Mouse (Mus musculus) kidney, postnatal 0 days (tissue): ENCODE results near the gene Hist2h2ab. TPM values are rescaled to one million over a fixed set of nuclear protein-coding genes. Genes with fewer than 3 reads are reported as not detected.

Experiments
- ATAC-seq: fragments of 200-750 bp; cut with Nextera tagmentation; replicated peaks from 2 replicates; pipeline ENCODE4 v1.8.0; 2017; ENCODE audit warnings: low read depth, moderate number of reproducible peaks, moderate TSS enrichment, moderate library complexity; ENCODE audit not compliant: low FRiP score
- DNase-seq: peaks from one replicate; pipeline ENCODE4 v3.0.0-alpha.2; 2016; ENCODE audit warnings: low spot score
- H3K27ac ChIP-seq: fragments of 300-500 bp; sonication (generic); 2 replicates; pipeline ENCODE4 v1.5.1; 2014; ENCODE audit warnings: mild to moderate bottlenecking
- H3K27me3 ChIP-seq: fragments of 300-500 bp; sonication (generic); 2 replicates; pipeline ENCODE4 v1.6.1; 2014; ENCODE audit warnings: low read length, mixed read lengths; ENCODE audit not compliant: insufficient read depth
- H3K36me3 ChIP-seq: fragments of 300-500 bp; sonication (generic); 2 replicates; pipeline ENCODE4 v1.6.1; 2014; ENCODE audit warnings: low read length, mixed read lengths; ENCODE audit not compliant: insufficient read depth
- H3K4me1 ChIP-seq: fragments of 300-500 bp; sonication (generic); replicated peaks from 2 replicates; pipeline ENCODE4 v1.6.1; 2014; ENCODE audit warnings: antibody characterized with exemption, low read length, mixed read lengths; ENCODE audit not compliant: insufficient read depth
- H3K4me2 ChIP-seq: fragments of 300-500 bp; sonication (generic); 2 replicates; pipeline ENCODE4 v1.6.1; 2014; ENCODE audit warnings: mild to moderate bottlenecking, low read length, moderate library complexity, mixed read lengths
- H3K4me3 ChIP-seq: fragments of 300-500 bp; sonication (generic); replicated peaks from 2 replicates; pipeline ENCODE4 v1.5.1; 2014; ENCODE audit warnings: low read depth, low read length
- H3K9ac ChIP-seq: fragments of 300-500 bp; sonication (generic); 2 replicates; pipeline ENCODE4 v1.6.1; 2014; ENCODE audit warnings: low read depth, low read length
- H3K9me3 ChIP-seq: fragments of 300-500 bp; sonication (generic); replicated peaks from 2 replicates; pipeline ENCODE4 v1.6.1; 2016; ENCODE audit warnings: low read length, inconsistent platforms, mixed read lengths
- CTCF ChIP-seq: IDR thresholded peaks from 2 replicates; pipeline ENCODE4 v1.5.1; 2016; ENCODE audit warnings: antibody characterized with exemption, low read depth, mild to moderate bottlenecking, moderate library complexity
- WGBS: fragments of 180-500 bp; shearing (Covaris S2); extraction: QIAGEN DNeasy Blood & Tissue Kit; methylation state at CpG from one replicate; pipeline ENCODE4 v1.1.7; 2014; 5-methylcytosine and 5-hydroxymethylcytosine counted together
- polyA plus RNA-seq: library from polyadenylated mRNA; unstranded; fragments of >200 nt; fragmentation: Nextera tagmentation; extraction: Ambion mirVana; gene quantifications from 2 replicates; pipeline ENCODE4 v1.2.1, GENCODE M21; 2015

The Hist2h2ab gene
- polyA plus RNA-seq, 1 experiment from 2014 or later, result not detected

GRCm38 (mm10) chr3:96222774-96223173 is 3.1 kb downstream of the Hist2h2ab start:
- Histone ChIP-seq H3K27ac (no peak overlapping the region), H3K9ac (no peak overlapping the region), H3K36me3 (no peaks in the 10 kb centered on the region), H3K4me2 (peak overlapping the region; percentile 60), H3K4me1 (peaks cover 33% of the 10 kb centered on the region), H3K4me3 (no peak overlapping the region), H3K27me3 (no peaks in the 10 kb centered on the region), H3K9me3 (no peaks in the 10 kb centered on the region)
- ATAC-seq, result no peak
- no peak for TF ChIP-seq CTCF
- WGBS, result 87% methylated on average over 4 of the region's 4 CpGs
- DNase-seq, result no peak

GRCm38 (mm10) chr3:96225421-96225820 is 5.8 kb downstream of the Hist2h2ab start:
- TF ChIP-seq CTCF, result no peak
- Histone ChIP-seq H3K27ac (no peak overlapping the region), H3K36me3 (no peaks in the 10 kb centered on the region), H3K4me1 (peaks cover 28% of the 10 kb centered on the region), H3K9ac (no peak overlapping the region), H3K4me3 (no peak overlapping the region), H3K27me3 (no peaks in the 10 kb centered on the region), H3K4me2 (no peak overlapping the region), H3K9me3 (no peaks in the 10 kb centered on the region)
- ATAC-seq (no peak), DNase-seq (no peak)
- 22% methylated on average over 2 of the region's 2 CpGs for WGBS

GRCm38 (mm10) chr3:96226695-96227648 is 7.3 kb downstream of the Hist2h2ab start:
- H3K4me3 ChIP-seq, result no peak overlapping the region
- ATAC-seq (no peak), DNase-seq (no peak)
- no peak overlapping the region for H3K9ac ChIP-seq
- 49% methylated on average over 8 of the region's 8 CpGs for WGBS
- no peaks in the 10 kb centered on the region for H3K36me3 ChIP-seq
- no peak overlapping the region for H3K27ac ChIP-seq
- no peaks in the 10 kb centered on the region for H3K27me3 ChIP-seq
- no peak overlapping the region for H3K4me2 ChIP-seq
- no peaks in the 10 kb centered on the region for H3K9me3 ChIP-seq
- TF ChIP-seq CTCF, result no peak
- H3K4me1 ChIP-seq, result peaks cover 28% of the 10 kb centered on the region

GRCm38 (mm10) chr3:96228828-96229227 is 9.2 kb downstream of the Hist2h2ab start:
- H3K9me3 ChIP-seq, result no peaks in the 10 kb centered on the region
- no peaks in the 10 kb centered on the region for H3K36me3 ChIP-seq
- H3K27me3 ChIP-seq, result no peaks in the 10 kb centered on the region
- no peak overlapping the region for H3K9ac ChIP-seq
- ATAC-seq (no peak), DNase-seq (no peak)
- no peak for TF ChIP-seq CTCF
- no peak overlapping the region for H3K4me3 ChIP-seq
- WGBS, result 69% methylated on average over 2 of the region's 2 CpGs
- H3K4me2 ChIP-seq, result no peak overlapping the region
- peaks cover 14% of the 10 kb centered on the region for H3K4me1 ChIP-seq
- H3K27ac ChIP-seq, result no peak overlapping the region

GRCm38 (mm10) chr3:96230404-96230803 is 10.7 kb downstream of the Hist2h2ab start:
- Histone ChIP-seq H3K9ac (no peak overlapping the region), H3K4me3 (no peak overlapping the region), H3K9me3 (no peaks in the 10 kb centered on the region), H3K27ac (no peak overlapping the region), H3K4me1 (peaks cover 6% of the 10 kb centered on the region), H3K4me2 (no peak overlapping the region), H3K27me3 (no peaks in the 10 kb centered on the region), H3K36me3 (no peaks in the 10 kb centered on the region)
- no peak for DNase-seq
- TF ChIP-seq CTCF, result no peak
- WGBS, result 76% methylated on average over 2 of the region's 2 CpGs
- ATAC-seq, result no peak

- no peaks in the 10 kb centered on the region for H3K4me1 ChIP-seq
- H3K27ac ChIP-seq, result no peak overlapping the region
- no peak for DNase-seq
- no peaks in the 10 kb centered on the region for H3K27me3 ChIP-seq
- WGBS, result 74% methylated on average over 4 of the region's 4 CpGs
- H3K36me3 ChIP-seq, result no peaks in the 10 kb centered on the region
- no peak overlapping the region for H3K9ac ChIP-seq
- no peak overlapping the region for H3K4me3 ChIP-seq
- no peak for ATAC-seq
- TF ChIP-seq CTCF, result no peak
- H3K4me2 ChIP-seq, result no peak overlapping the region
- no peaks in the 10 kb centered on the region for H3K9me3 ChIP-seq
Observed at GRCm38 (mm10) chr3:96230910-96231757, 11.5 kb downstream of the Hist2h2ab start.
